Mouse (Mus musculus) midbrain, embryonic 11.5 days (tissue): ENCODE results near the gene Abcc3. TPM values are rescaled to one million over a fixed set of nuclear protein-coding genes. Genes with fewer than 3 reads are reported as not detected.

Experiments used
- polyA plus RNA-seq: library from polyadenylated mRNA; unstranded; fragments of >200 nt; fragmentation: Nextera tagmentation; extraction: Ambion mirVana; gene quantifications from 2 replicates; pipeline ENCODE4 v1.2.1, GENCODE M21; 2014

Gene Abcc3
- polyA plus RNA-seq, 1 experiment from 2014 or later: 0.49 TPM

Other genes starting within 250 kb of the Abcc3 start
- 33.1 and 33.5 TPM in 2 replicates for gene Tob1, start 181.5 kb downstream of the Abcc3 start, polyA plus RNA-seq
- gene Wfikkn2, start 147.0 kb downstream of the Abcc3 start, polyA plus RNA-seq: 1.7 and 1.8 TPM in 2 replicates
- 0.34 and 0.43 TPM in 2 replicates for gene Gm21885, start 111.1 kb downstream of the Abcc3 start, polyA plus RNA-seq
- 113 and 130 TPM in 2 replicates for gene Luc7l3, start 71.0 kb downstream of the Abcc3 start, polyA plus RNA-seq
- gene Ankrd40, start 65.0 kb downstream of the Abcc3 start, polyA plus RNA-seq: 21.5 and 27.4 TPM in 2 replicates
- 7.6 and 9.3 TPM in 2 replicates for gene Cacna1g, start 81.2 kb upstream of the Abcc3 start, polyA plus RNA-seq
- gene Spata20, start 93.2 kb upstream of the Abcc3 start, polyA plus RNA-seq: not detected in 2 replicates
- 0.27 and 0.50 TPM in 2 replicates for gene Epn3, start 107.0 kb upstream of the Abcc3 start, polyA plus RNA-seq
- 3.7 and 4.1 TPM in 2 replicates for gene Mycbpap, start 128.7 kb upstream of the Abcc3 start, polyA plus RNA-seq
- gene Rsad1, start 156.3 kb upstream of the Abcc3 start, polyA plus RNA-seq: 3.7 and 3.9 TPM in 2 replicates
- 0.20 and 0.30 TPM in 2 replicates for gene Chad, start 172.1 kb upstream of the Abcc3 start, polyA plus RNA-seq
- gene Acsf2, start 208.9 kb upstream of the Abcc3 start, polyA plus RNA-seq: 4.9 TPM in 2 replicates
- 183 and 199 TPM in 2 replicates for gene Lrrc59, start 236.8 kb upstream of the Abcc3 start, polyA plus RNA-seq